In genomic region chr5:103993601-103994000, GRCm38 (mm10) we compare ENCODE assay signal across 10 mouse cellular contexts. TPM values are rescaled to one million over a fixed set of nuclear protein-coding genes. Genes with fewer than 3 reads are reported as not detected.
A peak's percentile ranks its signal among the peaks of the same experiment; 100 is the strongest.
DNase-seq lines count a peak whose midpoint lies in the region; ATAC-seq lines count a peak whose summit lies in the region.
"Had no signal": no experiment of that assay in that cellular context is flagged by ENCODE, and none has a peak within 500 bp of the region (broad histone marks: within the 10 kb centered on the region; RNA-seq: fewer than 3 reads in every experiment).

No protein-coding gene starts in this region.

- peak; percentile 59 to 60; a peak in 3 of 4 replicates for ATAC-seq in hematopoietic stem cell, adult 5-6 weeks (replicated peaks in 1 of 2; ENCODE audit: insufficient read depth in 1 of 2, low FRiP score in 2 of 2, low TSS enrichment in 1 of 2, low read depth in 1 of 2, poor library complexity in 2 of 2, severe bottlenecking in 2 of 2)

- no peaks in the 10 kb centered on the region for H3K36me3 ChIP-seq in midbrain, embryonic 10.5 days

- H3K27ac ChIP-seq in midbrain, embryonic 10.5 days (replicated peaks): no peak overlapping the region
- H3K27ac ChIP-seq: embryonic facial prominence, embryonic 13.5 days had no signal

- H3K9me3 ChIP-seq in midbrain, embryonic 10.5 days (replicated peaks): no peaks in the 10 kb centered on the region
- H3K9me3 ChIP-seq: embryonic facial prominence, embryonic 13.5 days had no signal

- H3K4me1 ChIP-seq in midbrain, embryonic 10.5 days: no peaks in the 10 kb centered on the region
- H3K4me1 ChIP-seq: embryonic facial prominence, embryonic 13.5 days had no signal

- H3K27me3 ChIP-seq in midbrain, embryonic 10.5 days (ENCODE audit: low read depth, poor library complexity, severe bottlenecking): no peaks in the 10 kb centered on the region
- H3K27me3 ChIP-seq: embryonic facial prominence, embryonic 13.5 days had no signal

- DNase-seq in lung, postnatal 14 days: peak; percentile 18
- DNase-seq in lung, postnatal 4 days: no peak
- peak; percentile 15 for DNase-seq in T-cell, adult 2 months (ENCODE audit: low spot score)
- DNase-seq in thymus, postnatal 14 days: peak; percentile 61
- DNase-seq in midbrain, embryonic 10.5 days (ENCODE audit: low spot score): no peak
- DNase-seq in cerebellum, postnatal 36 days: no peak
- DNase-seq: adrenal gland, postnatal 10 days had no signal

- H3K4me3 ChIP-seq in midbrain, embryonic 10.5 days: no peak overlapping the region
- H3K4me3 ChIP-seq: embryonic facial prominence, embryonic 13.5 days had no signal

- 82% methylated on average over 1 of the region's 1 CpGs for WGBS in midbrain, embryonic 10.5 days

RNA-seq across cellular contexts. Expression of gene Hsd17b13, which starts 16.4 kb away (rescaled TPM):
- total RNA-seq in hematopoietic stem cell, adult 5-6 weeks (2017): not detected in 2 replicates
- not detected in 2 replicates for polyA plus RNA-seq in midbrain, embryonic 10.5 days (2016; fragmentation: Nextera tagmentation; extraction: Ambion mirVana)
- polyA plus RNA-seq: embryonic facial prominence, embryonic 13.5 days; heart, embryonic 14.5 days had no signal

RNA-seq across cellular contexts. Expression of gene Hsd17b11, which starts 28.1 kb away (rescaled TPM):
- 56.7 and 66.1 TPM in 2 replicates for total RNA-seq in hematopoietic stem cell, adult 5-6 weeks (2017)
- polyA plus RNA-seq in midbrain, embryonic 10.5 days (2016; fragmentation: Nextera tagmentation; extraction: Ambion mirVana): 1.3 and 1.6 TPM in 2 replicates

RNA-seq across cellular contexts. Expression of gene Nudt9, which starts 52.5 kb away (rescaled TPM):
- 36.6 and 71.8 TPM in 2 replicates for total RNA-seq in hematopoietic stem cell, adult 5-6 weeks (2017)
- polyA plus RNA-seq in midbrain, embryonic 10.5 days (2016; fragmentation: Nextera tagmentation; extraction: Ambion mirVana): 65.7 and 70.2 TPM in 2 replicates

Comparison
In these comparisons a context has a peak if more than half of its experiments do, and no peak if none do; other contexts are left out.
1. DNase-seq: peak in lung, postnatal 14 days (single experiment), T-cell, adult 2 months (single experiment) and thymus, postnatal 14 days (single experiment); none in lung, postnatal 4 days (0 of 2), midbrain, embryonic 10.5 days (single experiment) and cerebellum, postnatal 36 days (0 of 2).